Mouse (Mus musculus) G1E (cell line): ENCODE measurements around the gene Sgf29. TPM values are rescaled to one million over a fixed set of nuclear protein-coding genes. Genes with fewer than 3 reads are reported as not detected.

Source experiments
- ATAC-seq: 2 replicates; pipeline ENCODE4 v1.8.0; 2016; ENCODE audit warnings: mild to moderate bottlenecking; ENCODE audit not compliant: insufficient number of reproducible peaks, poor library complexity, low FRiP score, severe bottlenecking; ENCODE audit errors: extremely low read depth
- DNase-seq: peaks from one replicate; pipeline ENCODE4 v3.0.0; 2012; ENCODE audit warnings: low spot score
- H3K27me3 ChIP-seq: 2 replicates; pipeline ENCODE4 v1.6.1; 2012; ENCODE audit warnings: mild to moderate bottlenecking, low read length, inconsistent platforms; ENCODE audit not compliant: insufficient read depth
- H3K36me3 ChIP-seq: replicated peaks from 2 replicates; pipeline ENCODE3; 2012; ENCODE audit warnings: mild to moderate bottlenecking, inconsistent platforms
- H3K4me1 ChIP-seq: 2 replicates; pipeline ENCODE4 v1.6.1; 2012; ENCODE audit warnings: low read depth, low read length, inconsistent platforms, mixed read lengths; ENCODE audit not compliant: insufficient read depth
- H3K4me3 ChIP-seq: 2 replicates; pipeline ENCODE4 v1.5.1; 2012; ENCODE audit warnings: low read depth, mild to moderate bottlenecking, inconsistent platforms, low read length, moderate library complexity, mixed read lengths
- H3K9me3 ChIP-seq: replicated peaks from 2 replicates; pipeline ENCODE4 v1.6.1; 2012; ENCODE audit warnings: inconsistent platforms
- CTCF ChIP-seq: IDR thresholded peaks from 2 replicates; pipeline ENCODE4 v1.5.1; 2012; ENCODE audit warnings: low read depth, low read length, inconsistent platforms, mixed read lengths
- GATA1 ChIP-seq: IDR thresholded peaks from 2 replicates; pipeline ENCODE4 v1.6.1; 2012; ENCODE audit warnings: borderline replicate concordance, low read length, inconsistent platforms, mixed read lengths
- GATA2 ChIP-seq: IDR thresholded peaks from 2 replicates; pipeline ENCODE4 v1.6.1; 2012; ENCODE audit warnings: low read depth, low read length, inconsistent platforms, borderline replicate concordance
- POLR2AphosphoS5 ChIP-seq: IDR thresholded peaks from 2 replicates; pipeline ENCODE4 v1.6.1; 2012; ENCODE audit warnings: low read depth, low read length, inconsistent platforms; ENCODE audit not compliant: insufficient replicate concordance
- TAL1 ChIP-seq: conservative IDR thresholded peaks from 2 replicates; pipeline ENCODE4 v1.6.1; 2012; ENCODE audit warnings: low read depth, low read length, inconsistent platforms, mixed read lengths
- polyA plus RNA-seq: library from polyadenylated mRNA; stranded (reverse); fragments of >175 nt; gene quantifications from 2 replicates; pipeline ENCODE4 v1.2.3, GENCODE M21; 2012
- total RNA-seq, 2 experiments: library from RNA; stranded (forward) in 1 of 2; stranded (reverse) in 1 of 2; fragments of 200-1000 nt in 1 of 2; fragments of >200 nt in 1 of 2; fragmentation: Nextera tagmentation in 1 of 2; gene quantifications; 2 replicates each; pipeline ENCODE4 v1.2.3; 2014 to 2017

The Sgf29 gene
- total and polyA plus RNA-seq, 3 experiments = 36.8 to 159 (median 124) TPM

- Histone ChIP-seq H3K4me1 (peaks cover 54% of the 10 kb centered on the region), H3K9me3 (no peaks in the 10 kb centered on the region), H3K27me3 (no peaks in the 10 kb centered on the region), H3K4me3 (peak overlapping the region; percentile 83; the same call in 1 of the 2 replicates), H3K36me3 (peaks cover 14% of the 10 kb centered on the region)
- DNase-seq = no peak
- no peak for ATAC-seq
- TF ChIP-seq TAL1 (no peak), GATA2 (no peak), POLR2AphosphoS5 (no peak), GATA1 (no peak), CTCF (no peak)
Measured at GRCm38 (mm10) chr7:126648486-126648885, 623 bp upstream of the Sgf29 start.

- H3K27me3 ChIP-seq = no peaks in the 10 kb centered on the region
- peaks cover 71% of the 10 kb centered on the region for H3K4me1 ChIP-seq
- ATAC-seq (peak; percentile 72), DNase-seq (peak; percentile 38)
- H3K36me3 ChIP-seq = peaks cover 27% of the 10 kb centered on the region
- peak; percentile 40; the same call in 1 of the 2 replicates for TF ChIP-seq GATA2
- TF ChIP-seq GATA1 = no peak
- no peak for TF ChIP-seq CTCF
- TF ChIP-seq POLR2AphosphoS5 = no peak
- peak; percentile 86 for TF ChIP-seq TAL1
- no peaks in the 10 kb centered on the region for H3K9me3 ChIP-seq
- no peak overlapping the region for H3K4me3 ChIP-seq
Measured at GRCm38 (mm10) chr7:126650852-126651251, 1.7 kb downstream of the Sgf29 start.

GRCm38 (mm10) chr7:126653991-126654390, 4.9 kb downstream of the Sgf29 start:
- Histone ChIP-seq H3K36me3 (peaks cover 37% of the 10 kb centered on the region), H3K4me1 (peaks cover 90% of the 10 kb centered on the region), H3K9me3 (no peaks in the 10 kb centered on the region), H3K27me3 (no peaks in the 10 kb centered on the region), H3K4me3 (no peak overlapping the region)
- DNase-seq = no peak
- no peak for ATAC-seq
- no peak for TF ChIP-seq POLR2AphosphoS5
- TF ChIP-seq CTCF = no peak
- no peak for TF ChIP-seq GATA1
- no peak for TF ChIP-seq TAL1
- TF ChIP-seq GATA2 = no peak

- H3K9me3 ChIP-seq = no peaks in the 10 kb centered on the region
- TF ChIP-seq GATA1 (no peak), TAL1 (no peak), POLR2AphosphoS5 (no peak), CTCF (no peak), GATA2 (no peak)
- no peak for ATAC-seq
- no peaks in the 10 kb centered on the region for H3K27me3 ChIP-seq
- H3K36me3 ChIP-seq = peaks cover 41% of the 10 kb centered on the region
- no peak overlapping the region for H3K4me3 ChIP-seq
- peaks cover 82% of the 10 kb centered on the region for H3K4me1 ChIP-seq
- DNase-seq = no peak
Measured at GRCm38 (mm10) chr7:126655695-126656094, 6.6 kb downstream of the Sgf29 start.

GRCm38 (mm10) chr7:126657522-126657921, 8.4 kb downstream of the Sgf29 start:
- no peak for TF ChIP-seq TAL1
- TF ChIP-seq GATA2 = no peak
- TF ChIP-seq CTCF = no peak
- no peak for TF ChIP-seq GATA1
- TF ChIP-seq POLR2AphosphoS5 = no peak
- no peak for DNase-seq
- Histone ChIP-seq H3K36me3 (peaks cover 47% of the 10 kb centered on the region), H3K9me3 (no peaks in the 10 kb centered on the region), H3K4me3 (no peak overlapping the region; the same call in 1 of the 2 replicates), H3K4me1 (peaks cover 67% of the 10 kb centered on the region), H3K27me3 (no peaks in the 10 kb centered on the region)
- ATAC-seq = peak; percentile 45; the same call in 1 of the 2 replicates

GRCm38 (mm10) chr7:126659771-126660170, 10.7 kb downstream of the Sgf29 start:
- H3K9me3 ChIP-seq = no peaks in the 10 kb centered on the region
- TF ChIP-seq TAL1 = no peak
- TF ChIP-seq CTCF = no peak
- no peak for TF ChIP-seq GATA2
- TF ChIP-seq GATA1 = no peak
- TF ChIP-seq POLR2AphosphoS5 = no peak
- H3K36me3 ChIP-seq = peaks cover 56% of the 10 kb centered on the region
- DNase-seq (no peak), ATAC-seq (no peak)
- peaks cover 58% of the 10 kb centered on the region for H3K4me1 ChIP-seq
- H3K4me3 ChIP-seq = no peak overlapping the region
- no peaks in the 10 kb centered on the region for H3K27me3 ChIP-seq

- TF ChIP-seq CTCF (no peak), POLR2AphosphoS5 (no peak), GATA2 (no peak), GATA1 (no peak), TAL1 (no peak)
- ATAC-seq = no peak
- H3K27me3 ChIP-seq = no peaks in the 10 kb centered on the region
- no peak for DNase-seq
- peaks cover 80% of the 10 kb centered on the region for H3K36me3 ChIP-seq
- H3K4me3 ChIP-seq = no peak overlapping the region
- H3K4me1 ChIP-seq = peaks cover 29% of the 10 kb centered on the region
- no peaks in the 10 kb centered on the region for H3K9me3 ChIP-seq
Measured at GRCm38 (mm10) chr7:126663646-126664045, 14.5 kb downstream of the Sgf29 start.
